ENCODE assay signal across 7 mouse cellular contexts in the genomic region with DNA sequence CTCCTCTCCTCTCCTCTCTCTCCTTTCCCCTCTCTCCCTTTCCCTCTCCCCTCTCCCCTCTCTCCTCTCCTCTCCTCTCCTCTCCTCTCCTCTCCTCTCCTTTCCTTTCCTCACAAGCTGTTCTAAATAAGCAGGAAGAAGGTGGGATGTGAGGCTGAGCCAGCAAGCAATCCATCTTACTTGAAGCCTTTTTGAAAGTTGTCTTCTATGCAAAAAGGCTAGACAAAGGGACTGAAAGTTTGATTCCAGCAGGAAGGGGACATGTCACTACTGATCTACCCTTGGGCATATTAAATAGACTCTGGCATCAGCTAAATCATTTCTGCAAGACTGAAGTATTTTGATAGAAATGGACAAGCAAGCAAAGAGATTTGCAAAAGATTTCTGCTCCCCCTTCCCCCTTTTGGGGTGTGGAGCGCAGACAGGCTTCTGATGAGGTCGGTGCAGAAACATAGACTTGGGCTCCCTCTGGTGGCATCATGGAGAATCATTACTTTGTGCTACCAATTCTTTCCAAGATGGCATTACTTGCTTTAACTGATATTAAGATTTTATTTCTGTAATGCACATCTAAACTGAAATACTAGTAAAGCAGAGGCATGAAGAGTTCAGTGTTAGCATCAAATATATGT.
DNase-seq lines count a peak whose midpoint lies in the region; ATAC-seq and TF ChIP-seq lines count a peak whose summit lies in the region.

No protein-coding gene starts in this region.

- 3% methylated on average over 2 of the region's 2 CpGs for WGBS in embryonic facial prominence, embryonic 14.5 days
- 10% methylated on average over 2 of the region's 2 CpGs for WGBS in limb, embryonic 14.5 days

- no peak for TF ChIP-seq POLR2A in limb, embryonic 14.5 days (IDR thresholded peaks at IDR 0.05; ENCODE audit: borderline replicate concordance, extremely low read depth, insufficient read depth, insufficient read length)

- peak; percentile 47; the same call in 1 of the 2 replicates for ATAC-seq in embryonic facial prominence, embryonic 14.5 days (ENCODE audit: low read depth)
- no peak for ATAC-seq in limb, embryonic 14.5 days (ENCODE audit: low FRiP score, low read depth)

- H3K27me3 ChIP-seq in embryonic facial prominence, embryonic 14.5 days (replicated peaks; ENCODE audit: control insufficient read depth, insufficient read depth, low read length) = no peaks in the 10 kb centered on the region
- no peaks in the 10 kb centered on the region for H3K27me3 ChIP-seq in limb, embryonic 14.5 days (ENCODE audit: control insufficient read depth, insufficient read depth, low read length)

- DNase-seq in ovary, postnatal 36 days (ENCODE audit: low spot score) = peak; percentile 5
- DNase-seq in ovary, adult 18-20 months (ENCODE audit: low spot score) = no peak
- peak; percentile 79 for DNase-seq in brain, adult 2 months (ENCODE audit: low read depth, low spot score)
- DNase-seq in embryonic facial prominence, embryonic 14.5 days (ENCODE audit: low spot score) = peak; percentile 64
- DNase-seq in induced T-regulatory cell, adult 2 months (ENCODE audit: low read depth) = peak; percentile 32
- peak; percentile 61 for DNase-seq in limb, embryonic 14.5 days (ENCODE audit: low spot score)
- DNase-seq in retina, embryonic 14.5 days (ENCODE audit: low spot score) = peak; percentile 82

- H3K36me3 ChIP-seq in embryonic facial prominence, embryonic 14.5 days (ENCODE audit: control insufficient read depth, insufficient read depth, low read length) = no peaks in the 10 kb centered on the region
- no peaks in the 10 kb centered on the region for H3K36me3 ChIP-seq in limb, embryonic 14.5 days (ENCODE audit: control insufficient read depth, insufficient read depth, low read length)

- H3K9ac ChIP-seq in embryonic facial prominence, embryonic 14.5 days (ENCODE audit: low read depth, low read length) = no peak overlapping the region
- no peak overlapping the region for H3K9ac ChIP-seq in limb, embryonic 14.5 days (ENCODE audit: low read depth, low read length, severe bottlenecking)

- no peak overlapping the region for H3K4me2 ChIP-seq in embryonic facial prominence, embryonic 14.5 days (ENCODE audit: low read depth, low read length)
- H3K4me2 ChIP-seq in limb, embryonic 14.5 days (replicated peaks; ENCODE audit: low read depth, low read length, severe bottlenecking) = no peak overlapping the region

- H3K9me3 ChIP-seq in embryonic facial prominence, embryonic 14.5 days (ENCODE audit: control insufficient read depth, low read length) = no peaks in the 10 kb centered on the region
- H3K9me3 ChIP-seq in limb, embryonic 14.5 days (ENCODE audit: control insufficient read depth, low read length) = no peaks in the 10 kb centered on the region

- H3K27ac ChIP-seq in embryonic facial prominence, embryonic 14.5 days (replicated peaks; ENCODE audit: low read depth, low read length) = no peak overlapping the region
- no peak overlapping the region for H3K27ac ChIP-seq in limb, embryonic 14.5 days (replicated peaks; ENCODE audit: low read depth, low read length)

- H3K4me1 ChIP-seq in embryonic facial prominence, embryonic 14.5 days (ENCODE audit: control insufficient read depth, insufficient read depth, low read length) = no peaks in the 10 kb centered on the region
- no peaks in the 10 kb centered on the region for H3K4me1 ChIP-seq in limb, embryonic 14.5 days (ENCODE audit: control insufficient read depth, insufficient read depth, low read length)

- H3K4me3 ChIP-seq in embryonic facial prominence, embryonic 14.5 days (ENCODE audit: low read depth, low read length) = no peak overlapping the region
- no peak overlapping the region for H3K4me3 ChIP-seq in limb, embryonic 14.5 days (replicated peaks; ENCODE audit: low read length)
